Mouse (Mus musculus): ENCODE results near the gene Adamts3. TPM values are rescaled to one million over a fixed set of nuclear protein-coding genes. Genes with fewer than 3 reads are reported as not detected.

The Adamts3 gene
- polyA plus RNA-seq, 1 experiment from 2014 or later = 2.5 TPM

DNA sequence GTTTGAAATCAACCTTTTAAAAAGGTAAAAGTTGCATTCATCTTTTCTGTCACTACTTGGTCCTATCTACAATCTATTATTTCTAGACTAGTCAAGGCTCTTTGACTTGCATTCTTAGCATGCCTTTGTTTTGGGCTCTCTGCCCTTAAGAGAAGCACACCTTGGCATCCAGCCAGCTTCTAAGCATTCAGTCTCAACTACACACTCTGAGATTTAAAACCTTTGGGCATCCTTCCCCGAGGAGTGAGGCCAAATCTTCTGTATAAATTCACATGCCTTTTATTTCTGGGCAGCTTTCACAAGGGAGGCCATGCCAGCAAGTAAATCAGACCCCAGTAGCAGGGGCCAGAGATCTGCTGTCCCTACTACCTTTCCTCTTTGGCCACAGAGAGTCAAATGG is 178.9 kb downstream of the Adamts3 start:
- ATAC-seq (replicated peaks; ENCODE audit: insufficient number of reproducible peaks, insufficient read depth, low FRiP score, low read depth) = no peak

GRCm38 (mm10) chr5:89701241-89702007 is 181.7 kb downstream of the Adamts3 start:
- H3K4me3 ChIP-seq = no peak overlapping the region
- peak; percentile 86 for ATAC-seq (replicated peaks; ENCODE audit: insufficient number of reproducible peaks, insufficient read depth, low FRiP score, low read depth)
- peak overlapping the region; percentile 76 for H3K27ac ChIP-seq
- H3K9ac ChIP-seq = no peak overlapping the region
- no peaks in the 10 kb centered on the region for H3K9me3 ChIP-seq (replicated peaks)
- H3K4me1 ChIP-seq (replicated peaks) = peaks cover 27% of the 10 kb centered on the region
- H3K36me3 ChIP-seq = no peaks in the 10 kb centered on the region
- no peaks in the 10 kb centered on the region for H3K27me3 ChIP-seq
- WGBS = 32% methylated on average over 9 of the region's 9 CpGs
- no peak overlapping the region for H3K4me2 ChIP-seq

More for the DNA sequence above, 178.9 kb downstream of the Adamts3 start:
- no peak overlapping the region for H3K4me3 ChIP-seq
- H3K4me1 ChIP-seq (replicated peaks) = peaks cover 27% of the 10 kb centered on the region
- peak overlapping the region; percentile 52 for H3K27ac ChIP-seq
- no peaks in the 10 kb centered on the region for H3K9me3 ChIP-seq (replicated peaks)
- no peaks in the 10 kb centered on the region for H3K36me3 ChIP-seq
- no peak overlapping the region for H3K9ac ChIP-seq
- H3K4me2 ChIP-seq = no peak overlapping the region
- H3K27me3 ChIP-seq = no peaks in the 10 kb centered on the region
- 5% methylated on average over 1 of the region's 1 CpGs for WGBS

DNA sequence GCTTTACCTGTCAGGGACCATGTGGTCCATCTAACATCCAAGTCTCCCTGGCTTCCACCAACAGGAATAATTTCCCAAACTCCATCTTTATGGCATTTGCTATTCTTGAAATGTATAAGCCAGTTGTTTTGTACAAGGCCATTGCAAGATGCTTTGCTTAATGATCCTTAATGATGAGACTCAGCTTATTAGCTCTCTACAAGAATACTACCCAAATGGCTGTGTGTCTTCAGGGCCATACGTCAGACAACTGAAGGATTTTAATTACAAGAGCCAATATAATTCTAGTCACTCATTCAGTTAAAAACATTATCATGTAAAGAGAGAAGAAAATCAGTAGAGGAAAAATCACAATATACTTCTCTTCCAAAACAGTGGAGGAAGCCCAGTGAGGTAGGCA is 195.3 kb downstream of the Adamts3 start:
- no peaks in the 10 kb centered on the region for H3K27me3 ChIP-seq
- no peaks in the 10 kb centered on the region for H3K4me1 ChIP-seq (replicated peaks)
- H3K4me3 ChIP-seq = no peak overlapping the region
- WGBS = 85% methylated on average over 1 of the region's 1 CpGs
- no peak overlapping the region for H3K27ac ChIP-seq
- H3K36me3 ChIP-seq = no peaks in the 10 kb centered on the region
- ATAC-seq (replicated peaks; ENCODE audit: insufficient number of reproducible peaks, insufficient read depth, low FRiP score, low read depth) = no peak
- H3K9ac ChIP-seq = no peak overlapping the region
- no peaks in the 10 kb centered on the region for H3K9me3 ChIP-seq (replicated peaks)
- no peak overlapping the region for H3K4me2 ChIP-seq

- Histone ChIP-seq H3K4me3 (no peak overlapping the region), H3K9ac (no peak overlapping the region), H3K4me2 (no peak overlapping the region), H3K4me1 (replicated peaks) (no peaks in the 10 kb centered on the region), H3K9me3 (replicated peaks) (no peaks in the 10 kb centered on the region), H3K27ac (no peak overlapping the region), H3K36me3 (no peaks in the 10 kb centered on the region), H3K27me3 (no peaks in the 10 kb centered on the region)
- WGBS = 57% methylated on average over 5 of the region's 5 CpGs
- no peak for ATAC-seq (replicated peaks; ENCODE audit: insufficient number of reproducible peaks, insufficient read depth, low FRiP score, low read depth)
Measured at GRCm38 (mm10) chr5:89679871-89680536, 203.1 kb downstream of the Adamts3 start.

DNA sequence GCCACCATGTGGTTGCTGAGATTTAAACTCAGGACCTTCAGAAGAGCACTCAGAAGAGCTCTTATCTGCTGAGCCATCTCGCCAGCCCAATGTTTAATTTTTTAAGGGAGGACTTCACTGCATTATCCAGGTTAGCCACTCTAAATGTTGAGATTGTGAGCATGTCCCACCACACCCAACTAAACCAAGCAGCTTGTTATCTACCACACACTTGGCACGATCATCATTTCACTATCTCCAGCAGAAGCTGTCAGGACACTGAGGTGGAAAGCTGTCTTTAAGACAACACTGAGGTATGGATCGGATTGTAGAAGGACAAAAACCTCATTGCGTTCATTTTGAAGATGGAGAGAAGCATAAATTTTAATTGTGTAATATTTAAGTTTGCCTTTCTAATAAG is 205.0 kb downstream of the Adamts3 start:
- H3K27ac ChIP-seq = no peak overlapping the region
- no peak for ATAC-seq (replicated peaks; ENCODE audit: insufficient number of reproducible peaks, insufficient read depth, low FRiP score, low read depth)
- H3K27me3 ChIP-seq = no peaks in the 10 kb centered on the region
- no peak overlapping the region for H3K4me3 ChIP-seq
- no peaks in the 10 kb centered on the region for H3K9me3 ChIP-seq (replicated peaks)
- H3K4me2 ChIP-seq = no peak overlapping the region
- no peaks in the 10 kb centered on the region for H3K36me3 ChIP-seq
- WGBS = 75% methylated on average over 4 of the region's 4 CpGs
- H3K9ac ChIP-seq = no peak overlapping the region
- H3K4me1 ChIP-seq (replicated peaks) = no peaks in the 10 kb centered on the region

GRCm38 (mm10) chr5:89674066-89674848 is 208.9 kb downstream of the Adamts3 start:
- H3K4me3 ChIP-seq = no peak overlapping the region
- 69% methylated on average over 9 of the region's 9 CpGs for whole genome bisulfite sequencing
- no peaks in the 10 kb centered on the region for H3K27me3 ChIP-seq
- no peak overlapping the region for H3K9ac ChIP-seq
- ATAC-seq (replicated peaks; ENCODE audit: insufficient number of reproducible peaks, insufficient read depth, low FRiP score, low read depth) = no peak
- H3K4me2 ChIP-seq = no peak overlapping the region
- no peaks in the 10 kb centered on the region for H3K4me1 ChIP-seq (replicated peaks)
- no peak overlapping the region for H3K27ac ChIP-seq
- H3K36me3 ChIP-seq = no peaks in the 10 kb centered on the region
- H3K9me3 ChIP-seq (replicated peaks) = no peaks in the 10 kb centered on the region

DNA sequence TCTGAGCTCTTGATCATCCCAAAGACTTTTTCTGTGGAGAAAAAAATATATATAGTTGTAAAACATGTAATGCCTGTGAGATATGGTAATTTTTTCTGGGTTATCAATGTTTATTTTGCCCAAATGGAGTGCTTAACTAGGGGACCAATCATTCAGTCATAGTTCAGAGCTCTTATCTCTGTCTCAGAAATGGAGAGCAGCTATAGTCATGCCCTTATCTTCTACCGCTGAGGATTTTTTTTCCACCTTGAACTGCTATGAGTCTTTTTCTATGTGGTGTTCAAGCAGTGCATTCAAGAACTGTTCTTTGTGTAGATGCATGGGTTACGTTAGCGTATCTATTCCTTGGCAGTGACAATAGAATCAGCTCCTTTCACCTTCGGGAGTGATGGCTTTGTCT is 210.2 kb downstream of the Adamts3 start:
- Histone ChIP-seq H3K9ac (no peak overlapping the region), H3K27me3 (no peaks in the 10 kb centered on the region), H3K27ac (no peak overlapping the region), H3K4me1 (replicated peaks) (no peaks in the 10 kb centered on the region), H3K36me3 (no peaks in the 10 kb centered on the region), H3K4me2 (no peak overlapping the region), H3K4me3 (no peak overlapping the region), H3K9me3 (replicated peaks) (no peaks in the 10 kb centered on the region)
- ATAC-seq (replicated peaks; ENCODE audit: insufficient number of reproducible peaks, insufficient read depth, low FRiP score, low read depth) = no peak
- WGBS = 57% methylated on average over 4 of the region's 4 CpGs

DNA sequence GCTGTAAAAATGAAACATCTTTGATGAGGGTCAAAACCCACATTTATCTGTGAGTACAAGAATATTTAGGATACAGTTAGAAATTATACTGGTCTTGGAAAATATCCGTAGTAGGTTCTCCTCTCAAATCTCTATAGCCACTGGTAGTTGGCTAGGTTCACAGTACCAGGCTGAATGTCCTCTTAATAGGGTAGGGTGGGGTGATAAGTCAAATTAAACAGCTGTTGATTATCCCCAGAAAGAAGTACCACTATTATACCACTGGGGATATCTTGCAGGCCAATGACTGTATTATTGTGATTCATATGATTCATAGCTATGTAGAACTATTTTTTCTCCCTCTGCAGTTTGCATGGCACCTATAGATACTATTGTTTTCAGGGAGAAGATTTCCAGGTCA is 228.8 kb downstream of the Adamts3 start:
- Histone ChIP-seq H3K36me3 (no peaks in the 10 kb centered on the region), H3K4me2 (no peak overlapping the region), H3K4me1 (replicated peaks) (no peaks in the 10 kb centered on the region), H3K27me3 (no peaks in the 10 kb centered on the region), H3K27ac (no peak overlapping the region), H3K9me3 (replicated peaks) (no peaks in the 10 kb centered on the region), H3K9ac (no peak overlapping the region), H3K4me3 (no peak overlapping the region)
- ATAC-seq (replicated peaks; ENCODE audit: insufficient number of reproducible peaks, insufficient read depth, low FRiP score, low read depth) = no peak
- 76% methylated on average over 1 of the region's 1 CpGs for WGBS

DNA sequence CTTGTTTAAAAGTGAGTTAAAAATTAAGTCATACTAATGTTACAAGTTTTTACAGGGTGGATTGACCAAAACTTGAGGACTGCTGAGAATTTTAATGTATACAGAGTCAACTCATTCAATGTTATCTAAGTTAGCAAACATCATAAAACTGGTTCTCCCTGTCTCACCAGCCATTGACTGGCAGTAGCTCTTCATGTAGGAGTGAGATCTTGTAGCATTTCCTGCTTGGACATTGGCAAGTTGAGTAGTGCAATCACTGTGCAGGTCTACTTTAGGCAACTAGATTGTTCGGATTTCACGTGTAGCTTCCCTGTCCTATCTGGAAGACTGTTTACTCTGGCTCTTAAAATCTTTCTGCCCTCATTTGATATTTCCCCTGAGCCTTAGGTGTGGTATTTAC is 229.3 kb downstream of the Adamts3 start:
- WGBS = 59% methylated on average over 2 of the region's 2 CpGs

DNA sequence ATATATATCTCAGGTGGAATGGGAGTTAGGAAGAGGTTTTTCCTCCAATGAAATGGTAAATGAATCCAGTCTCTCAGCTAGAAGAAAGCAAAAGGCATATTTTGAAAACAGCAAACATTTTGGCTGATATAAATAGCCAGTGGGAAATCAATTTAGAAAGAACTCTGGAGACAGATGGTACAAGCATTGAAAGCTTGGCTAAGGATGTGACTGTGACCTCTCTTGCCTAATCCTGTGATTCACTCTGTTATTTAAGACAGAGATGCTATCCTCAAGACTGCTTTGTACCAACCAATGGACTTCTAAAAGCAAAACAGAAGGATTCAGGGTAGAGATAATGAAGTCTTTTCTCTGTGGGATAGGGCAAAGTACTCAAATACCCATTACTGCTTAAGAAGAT is 236.2 kb downstream of the Adamts3 start:
- Histone ChIP-seq H3K36me3 (no peaks in the 10 kb centered on the region), H3K9me3 (replicated peaks) (no peaks in the 10 kb centered on the region), H3K9ac (no peak overlapping the region), H3K4me3 (no peak overlapping the region), H3K4me1 (replicated peaks) (no peaks in the 10 kb centered on the region), H3K4me2 (no peak overlapping the region), H3K27ac (no peak overlapping the region), H3K27me3 (no peaks in the 10 kb centered on the region)
- no peak for ATAC-seq (replicated peaks; ENCODE audit: insufficient number of reproducible peaks, insufficient read depth, low FRiP score, low read depth)

More for the DNA sequence above, 229.3 kb downstream of the Adamts3 start:
- H3K36me3 ChIP-seq = no peaks in the 10 kb centered on the region
- no peak for ATAC-seq (replicated peaks; ENCODE audit: insufficient number of reproducible peaks, insufficient read depth, low FRiP score, low read depth)
- H3K4me1 ChIP-seq (replicated peaks) = no peaks in the 10 kb centered on the region
- no peak overlapping the region for H3K4me3 ChIP-seq
- H3K9me3 ChIP-seq (replicated peaks) = no peaks in the 10 kb centered on the region
- H3K27ac ChIP-seq = no peak overlapping the region
- no peaks in the 10 kb centered on the region for H3K27me3 ChIP-seq
- no peak overlapping the region for H3K4me2 ChIP-seq
- H3K9ac ChIP-seq = no peak overlapping the region

- H3K27ac ChIP-seq = no peak overlapping the region
- H3K9ac ChIP-seq = no peak overlapping the region
- H3K4me3 ChIP-seq = no peak overlapping the region
- no peaks in the 10 kb centered on the region for H3K36me3 ChIP-seq
- no peaks in the 10 kb centered on the region for H3K9me3 ChIP-seq (replicated peaks)
- no peaks in the 10 kb centered on the region for H3K27me3 ChIP-seq
- no peaks in the 10 kb centered on the region for H3K4me1 ChIP-seq (replicated peaks)
- no peak overlapping the region for H3K4me2 ChIP-seq
- ATAC-seq (replicated peaks; ENCODE audit: insufficient number of reproducible peaks, insufficient read depth, low FRiP score, low read depth) = no peak
- WGBS = 79% methylated on average over 2 of the region's 2 CpGs
Measured at GRCm38 (mm10) chr5:89635434-89635833, 247.7 kb downstream of the Adamts3 start.

Data from heart, embryonic 15.5 days (tissue).